Mouse (Mus musculus): ENCODE data around the gene Pla2g5. TPM values are rescaled to one million over a fixed set of nuclear protein-coding genes. Genes with fewer than 3 reads are reported as not detected.

Gene Pla2g5
- total and polyA plus RNA-seq, 3 experiments, result 24.8 to 87.6 (median 33.0) TPM

GRCm38 (mm10) chr4:138762266-138762665 is 101.0 kb downstream of the Pla2g5 start:
- no peak overlapping the region for H3K9ac ChIP-seq (ENCODE audit: low read depth, low read length)
- WGBS, result 36% methylated on average over 9 of the region's 9 CpGs
- H3K36me3 ChIP-seq (ENCODE audit: control insufficient read depth, insufficient read depth, low read length), result no peaks in the 10 kb centered on the region
- H3K79me2 ChIP-seq (replicated peaks; ENCODE audit: control insufficient read depth, insufficient read depth, low read length), result no peaks in the 10 kb centered on the region
- intact Hi-C loops (cut with DNase I), result no loop called here
- no peak overlapping the region for H3K27ac ChIP-seq
- no peak overlapping the region for H3K4me3 ChIP-seq
- TF ChIP-seq CTCF (IDR thresholded peaks at IDR 0.05) (no peak), POLR2A (IDR thresholded peaks at IDR 0.05; ENCODE audit: insufficient read depth, low read depth, low read length) (no peak), EP300 (IDR thresholded peaks at IDR 0.05; ENCODE audit: insufficient read depth, low read depth, low read length) (no peak)
- H3K4me1 ChIP-seq (ENCODE audit: control insufficient read depth, insufficient read depth, low read length), result no peaks in the 10 kb centered on the region
- H3K27me3 ChIP-seq (ENCODE audit: control insufficient read depth, insufficient read depth, low read length), result no peaks in the 10 kb centered on the region
- no peak for DNase-seq

- H3K79me2 ChIP-seq (replicated peaks; ENCODE audit: control insufficient read depth, insufficient read depth, low read length), result no peaks in the 10 kb centered on the region
- DNase-seq, result no peak
- no peak within 1 kb of the TSS for H3K9ac ChIP-seq (ENCODE audit: low read depth, low read length)
- intact Hi-C loops (cut with DNase I), result no loop called here
- TF ChIP-seq POLR2A (IDR thresholded peaks at IDR 0.05; ENCODE audit: insufficient read depth, low read depth, low read length) (no peak), CTCF (IDR thresholded peaks at IDR 0.05) (no peak), EP300 (IDR thresholded peaks at IDR 0.05; ENCODE audit: insufficient read depth, low read depth, low read length) (no peak)
- H3K27ac ChIP-seq, result no peak within 1 kb of the TSS
- no peaks in the 10 kb centered on the region for H3K27me3 ChIP-seq (ENCODE audit: control insufficient read depth, insufficient read depth, low read length)
- no peaks in the 10 kb centered on the region for H3K36me3 ChIP-seq (ENCODE audit: control insufficient read depth, insufficient read depth, low read length)
- H3K4me3 ChIP-seq, result no peak within 1 kb of the TSS
- 85% methylated on average over 8 of the region's 8 CpGs for WGBS
- H3K4me1 ChIP-seq (ENCODE audit: control insufficient read depth, insufficient read depth, low read length), result no peaks in the 10 kb centered on the region
Observed at GRCm38 (mm10) chr4:138757416-138757815, 105.9 kb downstream of the Pla2g5 start, which contains the start of gene Pla2g2f. Pla2g2f (minus strand) TSS chr4:138757626.

DNA sequence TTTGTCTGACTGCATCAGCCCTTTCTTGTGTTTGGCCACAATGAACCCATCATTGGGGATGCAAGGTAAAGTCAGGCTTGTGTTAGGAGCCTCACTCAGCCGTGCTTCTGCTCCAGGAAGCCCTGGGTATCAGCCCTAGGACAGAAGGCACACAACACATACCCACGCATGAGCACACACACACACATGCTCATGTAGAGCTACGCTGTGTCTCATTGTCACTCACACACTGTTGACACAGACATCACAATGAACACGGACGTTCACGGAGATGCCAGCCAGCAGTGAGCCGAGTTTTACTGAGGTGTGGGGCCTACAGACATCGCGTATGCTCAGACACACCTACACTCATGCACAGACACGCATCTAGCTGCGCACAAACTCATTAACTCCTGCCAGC is 107.3 kb downstream of the Pla2g5 start:
- H3K9ac ChIP-seq (ENCODE audit: low read depth, low read length), result no peak overlapping the region
- intact Hi-C loops (cut with DNase I), result no loop called here
- DNase-seq, result no peak
- no peak overlapping the region for H3K27ac ChIP-seq
- H3K4me1 ChIP-seq (ENCODE audit: control insufficient read depth, insufficient read depth, low read length), result no peaks in the 10 kb centered on the region
- H3K36me3 ChIP-seq (ENCODE audit: control insufficient read depth, insufficient read depth, low read length), result no peaks in the 10 kb centered on the region
- no peaks in the 10 kb centered on the region for H3K27me3 ChIP-seq (ENCODE audit: control insufficient read depth, insufficient read depth, low read length)
- 85% methylated on average over 11 of the region's 11 CpGs for WGBS
- TF ChIP-seq EP300 (IDR thresholded peaks at IDR 0.05; ENCODE audit: insufficient read depth, low read depth, low read length) (no peak), POLR2A (IDR thresholded peaks at IDR 0.05; ENCODE audit: insufficient read depth, low read depth, low read length) (no peak), CTCF (IDR thresholded peaks at IDR 0.05) (no peak)
- no peaks in the 10 kb centered on the region for H3K79me2 ChIP-seq (replicated peaks; ENCODE audit: control insufficient read depth, insufficient read depth, low read length)
- H3K4me3 ChIP-seq, result no peak overlapping the region

DNA sequence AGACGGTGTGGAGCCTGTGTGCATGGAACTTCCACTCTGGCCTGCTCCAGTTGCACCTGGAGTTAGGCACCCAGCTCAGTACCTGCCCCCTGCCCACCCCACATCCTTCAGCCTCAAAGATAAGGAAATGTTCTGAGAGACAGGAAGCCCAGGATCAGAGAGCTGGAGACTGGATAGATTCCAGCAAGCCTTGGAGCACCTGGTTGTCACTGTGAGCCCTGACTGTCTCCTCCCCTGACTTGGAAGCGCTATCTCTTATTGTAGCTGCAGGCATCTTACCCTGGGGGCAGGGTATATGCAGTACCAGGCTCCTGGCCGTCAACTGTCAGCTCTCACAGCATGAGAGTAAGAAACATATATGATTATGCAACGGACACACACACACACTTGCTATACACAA is 107.8 kb downstream of the Pla2g5 start:
- no peak for DNase-seq
- no peaks in the 10 kb centered on the region for H3K36me3 ChIP-seq (ENCODE audit: control insufficient read depth, insufficient read depth, low read length)
- H3K9ac ChIP-seq (ENCODE audit: low read depth, low read length), result no peak overlapping the region
- no peak overlapping the region for H3K27ac ChIP-seq
- H3K79me2 ChIP-seq (replicated peaks; ENCODE audit: control insufficient read depth, insufficient read depth, low read length), result no peaks in the 10 kb centered on the region
- H3K27me3 ChIP-seq (ENCODE audit: control insufficient read depth, insufficient read depth, low read length), result no peaks in the 10 kb centered on the region
- H3K4me3 ChIP-seq, result no peak overlapping the region
- TF ChIP-seq CTCF (IDR thresholded peaks at IDR 0.05), result no peak
- TF ChIP-seq EP300 (IDR thresholded peaks at IDR 0.05; ENCODE audit: insufficient read depth, low read depth, low read length), result no peak
- TF ChIP-seq POLR2A (IDR thresholded peaks at IDR 0.05; ENCODE audit: insufficient read depth, low read depth, low read length), result no peak
- intact Hi-C loops (cut with DNase I), result no loop called here
- H3K4me1 ChIP-seq (ENCODE audit: control insufficient read depth, insufficient read depth, low read length), result no peaks in the 10 kb centered on the region
- 61% methylated on average over 4 of the region's 4 CpGs for WGBS

DNA sequence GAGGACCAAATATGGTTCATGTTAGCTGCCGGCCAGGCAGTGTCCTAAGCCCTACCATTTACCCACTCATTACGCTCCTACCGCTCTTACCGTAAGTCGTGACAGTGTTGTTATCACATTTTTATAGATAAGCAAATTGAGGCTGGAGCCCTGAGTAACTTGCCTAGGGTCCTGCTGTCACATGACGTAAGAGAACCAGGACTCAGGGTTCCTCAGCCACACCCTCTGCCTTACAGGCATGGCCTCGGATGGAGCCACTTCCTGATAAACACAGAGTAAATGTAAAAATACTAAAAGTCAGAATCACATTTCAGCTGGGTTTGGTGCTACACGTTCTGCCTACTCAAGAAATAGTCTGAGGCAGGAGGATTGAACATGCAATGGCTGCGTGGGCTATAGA is 108.8 kb downstream of the Pla2g5 start:
- Histone ChIP-seq H3K27ac (no peak overlapping the region), H3K4me3 (no peak overlapping the region), H3K27me3 (ENCODE audit: control insufficient read depth, insufficient read depth, low read length) (no peaks in the 10 kb centered on the region), H3K36me3 (ENCODE audit: control insufficient read depth, insufficient read depth, low read length) (no peaks in the 10 kb centered on the region), H3K4me1 (ENCODE audit: control insufficient read depth, insufficient read depth, low read length) (no peaks in the 10 kb centered on the region), H3K79me2 (replicated peaks; ENCODE audit: control insufficient read depth, insufficient read depth, low read length) (no peaks in the 10 kb centered on the region), H3K9ac (ENCODE audit: low read depth, low read length) (no peak overlapping the region)
- TF ChIP-seq POLR2A (IDR thresholded peaks at IDR 0.05; ENCODE audit: insufficient read depth, low read depth, low read length), result no peak
- TF ChIP-seq EP300 (IDR thresholded peaks at IDR 0.05; ENCODE audit: insufficient read depth, low read depth, low read length), result no peak
- TF ChIP-seq CTCF (IDR thresholded peaks at IDR 0.05), result no peak
- 58% methylated on average over 9 of the region's 9 CpGs for WGBS
- intact Hi-C loops (cut with DNase I), result no loop called here
- no peak for DNase-seq

DNA sequence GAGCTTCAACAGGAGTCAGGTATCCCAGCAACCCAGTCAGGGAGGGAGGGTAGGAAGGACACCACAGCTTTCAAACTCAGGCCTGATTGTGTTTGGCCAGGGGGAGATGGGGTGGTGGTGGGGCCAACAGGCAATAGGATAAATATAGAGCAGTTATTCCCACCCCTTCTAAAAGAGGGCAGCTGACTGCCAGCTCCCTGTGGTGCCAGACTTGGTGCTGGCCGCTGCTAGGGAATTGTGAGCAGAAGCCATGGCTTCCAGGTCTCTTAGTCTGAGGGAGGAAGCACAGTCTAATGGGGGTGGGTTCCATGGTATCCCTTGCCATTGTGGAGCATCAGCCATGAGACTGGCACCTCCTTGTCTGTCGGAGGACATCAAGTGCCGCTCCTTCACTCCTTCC is 109.7 kb downstream of the Pla2g5 start:
- H3K27me3 ChIP-seq (ENCODE audit: control insufficient read depth, insufficient read depth, low read length), result no peaks in the 10 kb centered on the region
- H3K9ac ChIP-seq (ENCODE audit: low read depth, low read length), result no peak overlapping the region
- H3K4me3 ChIP-seq, result no peak overlapping the region
- no peak overlapping the region for H3K27ac ChIP-seq
- DNase-seq, result no peak
- no peaks in the 10 kb centered on the region for H3K4me1 ChIP-seq (ENCODE audit: control insufficient read depth, insufficient read depth, low read length)
- TF ChIP-seq POLR2A (IDR thresholded peaks at IDR 0.05; ENCODE audit: insufficient read depth, low read depth, low read length) (no peak), CTCF (IDR thresholded peaks at IDR 0.05) (no peak), EP300 (IDR thresholded peaks at IDR 0.05; ENCODE audit: insufficient read depth, low read depth, low read length) (no peak)
- intact Hi-C loops (cut with DNase I), result no loop called here
- H3K79me2 ChIP-seq (replicated peaks; ENCODE audit: control insufficient read depth, insufficient read depth, low read length), result no peaks in the 10 kb centered on the region
- 85% methylated on average over 3 of the region's 3 CpGs for WGBS
- H3K36me3 ChIP-seq (ENCODE audit: control insufficient read depth, insufficient read depth, low read length), result no peaks in the 10 kb centered on the region
